Mouse (Mus musculus) retina, adult 2 months (tissue): ENCODE results near the gene N4bp3.

Source experiments
- DNase-seq: peaks from one replicate; pipeline ENCODE4 v3.0.0-alpha.2; 2012; ENCODE audit warnings: low read depth, low spot score

The N4bp3 gene

GRCm38 (mm10) chr11:51597553-51597952 is 53.1 kb downstream of the N4bp3 start:
- no peak for DNase-seq

- DNase-seq: no peak
These were observed 55.1 kb downstream of the N4bp3 start for GRCm38 (mm10) chr11:51595459-51596083.

GRCm38 (mm10) chr11:51594715-51595350 is 55.8 kb downstream of the N4bp3 start:
- DNase-seq: no peak

- DNase-seq: no peak
These were observed 56.8 kb downstream of the N4bp3 start for GRCm38 (mm10) chr11:51593849-51594248.

GRCm38 (mm10) chr11:51593368-51593767 is 57.3 kb downstream of the N4bp3 start:
- DNase-seq: no peak
